Comparison of ENCODE assay signal across 8 mouse cellular contexts in the genomic region with DNA sequence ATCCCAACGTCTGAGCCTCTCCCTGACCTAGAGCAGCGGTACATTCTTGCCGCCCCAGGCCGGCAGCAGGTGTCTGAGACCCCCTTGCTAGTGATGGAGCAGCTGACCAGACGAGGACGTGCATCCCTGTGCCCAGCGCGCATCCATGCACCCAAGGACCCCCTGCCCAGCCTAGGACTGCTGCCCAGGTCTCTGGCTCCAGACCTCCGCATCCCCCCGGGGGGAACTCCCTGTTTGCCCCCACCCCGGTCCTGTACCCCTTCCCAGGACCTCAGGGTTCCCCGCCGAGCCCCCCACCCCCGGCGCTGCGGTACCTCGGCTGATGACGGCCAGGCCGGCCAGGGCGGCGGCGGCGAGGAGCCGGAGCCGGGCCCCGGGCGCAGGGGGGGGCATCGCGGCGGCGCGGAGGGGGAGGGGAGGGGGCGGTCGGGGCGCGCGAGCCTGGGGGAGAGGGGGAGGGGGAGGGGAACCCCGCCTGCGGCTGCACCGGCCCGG. TPM values are rescaled to one million over a fixed set of nuclear protein-coding genes. Genes with fewer than 3 reads are reported as not detected.
DNase-seq lines count a peak whose midpoint lies in the region; ATAC-seq and TF ChIP-seq lines count a peak whose summit lies in the region.

A gene (minus strand): TSS at position 445 of the 495 bp plus-strand sequence.

- H3K4me1 ChIP-seq in ES-Bruce4 (ENCODE audit: control insufficient read depth, insufficient read depth, low read length), result no peaks in the 10 kb centered on the region
- H3K4me1 ChIP-seq in forebrain, embryonic 14.5 days (ENCODE audit: control insufficient read depth, insufficient read depth, low read length), result peaks cover 9% of the 10 kb centered on the region; the same call in 1 of the 2 replicates
- no peaks in the 10 kb centered on the region for H3K4me1 ChIP-seq in limb, embryonic 11.5 days (ENCODE audit: control insufficient read depth, insufficient read depth, low read length)
- no peaks in the 10 kb centered on the region for H3K4me1 ChIP-seq in small intestine, adult 2 months (ENCODE audit: control insufficient read depth, insufficient read depth, insufficient read length, low read length)

- DNase-seq in frontal cortex, adult 2 months (ENCODE audit: extremely low spot score in 1 of 2, low spot score in 1 of 2), result no peak
- no peak for DNase-seq in frontal cortex, postnatal 14 days (ENCODE audit: low spot score in 2 of 2)
- peak; percentile 18 for DNase-seq in forebrain, embryonic 14.5 days (ENCODE audit: low spot score)
- peak; percentile 36 for DNase-seq in limb, embryonic 11.5 days (ENCODE audit: low spot score)
- DNase-seq in ovary, adult 18-20 months (ENCODE audit: low spot score), result no peak
- DNase-seq in kidney, postnatal 14 days, result no peak

- H3K4me3 ChIP-seq in ES-Bruce4 (ENCODE audit: low read depth, low read length), result peak within 1 kb of the TSS; percentile 49
- H3K4me3 ChIP-seq in forebrain, embryonic 14.5 days (ENCODE audit: low read depth, low read length), result peak within 1 kb of the TSS; percentile 64
- peak within 1 kb of the TSS; percentile 51 for H3K4me3 ChIP-seq in limb, embryonic 11.5 days (ENCODE audit: low read depth, low read length)
- H3K4me3 ChIP-seq in small intestine, adult 2 months (ENCODE audit: low read depth, low read length), result peak within 1 kb of the TSS; percentile 4; the same call in 1 of the 2 replicates

- no peaks in the 10 kb centered on the region for H3K36me3 ChIP-seq in ES-Bruce4 (ENCODE audit: control insufficient read depth, insufficient read depth, low read length, poor library complexity, severe bottlenecking)
- no peaks in the 10 kb centered on the region for H3K36me3 ChIP-seq in forebrain, embryonic 14.5 days (ENCODE audit: control insufficient read depth, insufficient read depth, low read length)
- no peaks in the 10 kb centered on the region for H3K36me3 ChIP-seq in limb, embryonic 11.5 days (ENCODE audit: control insufficient read depth, insufficient read depth, low read length)
- H3K36me3 ChIP-seq in small intestine, adult 2 months (ENCODE audit: control insufficient read depth, insufficient read depth, low read length), result no peaks in the 10 kb centered on the region

- TF ChIP-seq EP300 in ES-Bruce4 (IDR thresholded peaks at IDR 0.05; ENCODE audit: insufficient read depth, low read depth, low read length), result no peak

- peak; percentile 59 for ATAC-seq in forebrain, embryonic 14.5 days
- peak; percentile 59 for ATAC-seq in limb, embryonic 11.5 days (ENCODE audit: insufficient number of reproducible peaks, low FRiP score, low TSS enrichment, low read depth)

- no peaks in the 10 kb centered on the region for H3K9me3 ChIP-seq in ES-Bruce4 (replicated peaks; ENCODE audit: control insufficient read depth, insufficient read depth, low read length, poor library complexity, severe bottlenecking)
- no peaks in the 10 kb centered on the region for H3K9me3 ChIP-seq in forebrain, embryonic 14.5 days (replicated peaks; ENCODE audit: control insufficient read depth, low read length)
- no peaks in the 10 kb centered on the region for H3K9me3 ChIP-seq in limb, embryonic 11.5 days (ENCODE audit: control insufficient read depth, low read length)

- peak within 1 kb of the TSS; percentile 74 for H3K4me2 ChIP-seq in forebrain, embryonic 14.5 days (ENCODE audit: low read length)
- peak within 1 kb of the TSS; percentile 76 for H3K4me2 ChIP-seq in limb, embryonic 11.5 days (ENCODE audit: low read depth, severe bottlenecking)

- no peaks in the 10 kb centered on the region for H3K27me3 ChIP-seq in ES-Bruce4 (ENCODE audit: control insufficient read depth, insufficient read depth, low read length, poor library complexity, severe bottlenecking)
- no peaks in the 10 kb centered on the region for H3K27me3 ChIP-seq in forebrain, embryonic 14.5 days (replicated peaks; ENCODE audit: control insufficient read depth, insufficient read depth, low read length)
- H3K27me3 ChIP-seq in limb, embryonic 11.5 days (ENCODE audit: control insufficient read depth, insufficient read depth, low read length), result no peaks in the 10 kb centered on the region; the same call in 1 of the 2 replicates
- peaks cover 9% of the 10 kb centered on the region for H3K27me3 ChIP-seq in small intestine, adult 2 months (ENCODE audit: control insufficient read depth, insufficient read depth, low read length)

- peak within 1 kb of the TSS; percentile 31 for H3K9ac ChIP-seq in ES-Bruce4 (ENCODE audit: low read depth, poor library complexity, severe bottlenecking)
- H3K9ac ChIP-seq in forebrain, embryonic 14.5 days (ENCODE audit: low read length), result peak within 1 kb of the TSS; percentile 94
- H3K9ac ChIP-seq in limb, embryonic 11.5 days (ENCODE audit: low read length), result peak within 1 kb of the TSS; percentile 69

- H3K27ac ChIP-seq in ES-Bruce4 (ENCODE audit: insufficient read depth, low read length), result no peak within 1 kb of the TSS
- peak within 1 kb of the TSS; percentile 84 for H3K27ac ChIP-seq in forebrain, embryonic 14.5 days (ENCODE audit: low read depth, low read length)
- H3K27ac ChIP-seq in limb, embryonic 11.5 days (replicated peaks; ENCODE audit: low read depth, low read length), result no peak within 1 kb of the TSS
- H3K27ac ChIP-seq in small intestine, adult 2 months (ENCODE audit: insufficient read depth, low read depth, low read length), result no peak within 1 kb of the TSS

- no peak for TF ChIP-seq CTCF in ES-Bruce4 (IDR thresholded peaks at IDR 0.05; ENCODE audit: low read depth, low read length)
- no peak for TF ChIP-seq CTCF in small intestine, adult 2 months (IDR thresholded peaks at IDR 0.05; ENCODE audit: extremely low read depth, insufficient read length, insufficient replicate concordance, low read depth, low read length)

- under 1% methylated on average over 17 of the region's 41 CpGs for WGBS in forebrain, embryonic 14.5 days
- WGBS in limb, embryonic 11.5 days, result 1% methylated on average over 16 of the region's 41 CpGs
- WGBS in small intestine, adult 2 months, result 3% methylated on average over 26 of the region's 41 CpGs

- no peak for TF ChIP-seq POLR2A in ES-Bruce4 (IDR thresholded peaks at IDR 0.05; ENCODE audit: insufficient read depth, low read length)
- TF ChIP-seq POLR2A in small intestine, adult 2 months (IDR thresholded peaks at IDR 0.05; ENCODE audit: low read depth, low read length), result no peak

RNA-seq across cellular contexts. Expression of the gene that starts here (rescaled TPM):
- 60.7 and 69.6 TPM in 2 replicates for polyA plus RNA-seq in frontal cortex, adult 2 months (2012; rRNA removed)
- polyA plus RNA-seq in ES-Bruce4 (2011; ENCODE audit: insufficient read depth, insufficient read length, low read depth, missing spikeins), result 4.6 and 5.0 TPM in 2 replicates
- 4.6 and 5.1 TPM in 2 replicates for polyA plus RNA-seq in forebrain, embryonic 14.5 days (2014; fragmentation: Nextera tagmentation; extraction: Ambion mirVana)
- 0.79 and 1.2 TPM in 2 replicates for polyA plus RNA-seq in limb, embryonic 11.5 days (2014; fragmentation: Nextera tagmentation; extraction: Ambion mirVana)
- 1.4 and 1.5 TPM in 2 replicates for polyA plus RNA-seq in small intestine, adult 2 months (2012; rRNA removed)

Comparison
In these comparisons a context has a peak if more than half of its experiments do, and no peak if none do; other contexts are left out.
1. RNA of the gene that starts here (polyA plus RNA-seq): 60.7 to 69.6 TPM in frontal cortex, adult 2 months; 4.6 to 5.1 TPM in forebrain, embryonic 14.5 days, 4.6 to 5.0 TPM in ES-Bruce4, 1.4 to 1.5 TPM in small intestine, adult 2 months and 0.79 to 1.2 TPM in limb, embryonic 11.5 days; every median in the first group is over 10 times any median in the second.
2. DNase-seq: peak in forebrain, embryonic 14.5 days (single experiment) and limb, embryonic 11.5 days (single experiment); none in frontal cortex, adult 2 months (0 of 2), frontal cortex, postnatal 14 days (0 of 2), ovary, adult 18-20 months (single experiment) and kidney, postnatal 14 days (single experiment).
3. H3K4me3 ChIP-seq: peak in every context shown above with its lines; median percentile 64 in forebrain, embryonic 14.5 days; 51 in limb, embryonic 11.5 days; 49 in ES-Bruce4; 4 in small intestine, adult 2 months.
4. H3K9ac ChIP-seq: peak in every context shown above with its lines; median percentile 94 in forebrain, embryonic 14.5 days; 69 in limb, embryonic 11.5 days; 31 in ES-Bruce4.